Mouse (Mus musculus) liver, adult 2 months (tissue): ENCODE data around the gene Nmrk1.

ENCODE experiments used
- CTCF ChIP-seq: fragments of 200-500 bp; IDR thresholded peaks from 2 replicates; pipeline ENCODE4 v1.5.1; 2011; ENCODE audit warnings: low read depth, low read length, control low read depth
- POLR2A ChIP-seq: fragments of 200-500 bp; IDR thresholded peaks from 2 replicates; pipeline ENCODE4 v1.6.1; 2011; ENCODE audit warnings: low read length, control low read depth; ENCODE audit not compliant: insufficient read depth; ENCODE audit errors: extremely low read depth

- no peak for TF ChIP-seq CTCF
- TF ChIP-seq POLR2A, result no peak
These were observed 44.6 kb upstream of the Nmrk1 start for GRCm38 (mm10) chr19:18587118-18587517.
